Mouse (Mus musculus): ENCODE data around the gene Haus3.
A peak's percentile ranks its signal among the peaks of the same experiment; 100 is the strongest.

Haus3 gene

GRCm38 (mm10) chr5:34168950-34169891 lies at the start of gene Haus3, which contains the start of gene Poln:
Gene Haus3, minus strand, starts transcription at chr5:34169527.
Gene Poln, minus strand, starts transcription at chr5:34169448.
- Histone ChIP-seq H3K4me3 (replicated peaks; ENCODE audit: low read length) (peak within 1 kb of the TSS; percentile 90), H3K4me1 (replicated peaks; ENCODE audit: low read depth, low read length) (peaks cover 44% of the 10 kb centered on the region), H3K27me3 (ENCODE audit: insufficient read depth, low read length) (no peaks in the 10 kb centered on the region), H3K9me3 (ENCODE audit: low read length) (no peaks in the 10 kb centered on the region), H3K36me3 (ENCODE audit: insufficient read depth, low read length) (peaks cover 21% of the 10 kb centered on the region)
- TF ChIP-seq CTCF (conservative IDR thresholded peaks at IDR 0.05; ENCODE audit: low read length) (no peak), POU5F1 (IDR thresholded peaks at IDR 0.05; ENCODE audit: borderline replicate concordance, low read length) (no peak), NANOG (IDR thresholded peaks at IDR 0.05; ENCODE audit: borderline replicate concordance, low read length) (no peak)

DNA sequence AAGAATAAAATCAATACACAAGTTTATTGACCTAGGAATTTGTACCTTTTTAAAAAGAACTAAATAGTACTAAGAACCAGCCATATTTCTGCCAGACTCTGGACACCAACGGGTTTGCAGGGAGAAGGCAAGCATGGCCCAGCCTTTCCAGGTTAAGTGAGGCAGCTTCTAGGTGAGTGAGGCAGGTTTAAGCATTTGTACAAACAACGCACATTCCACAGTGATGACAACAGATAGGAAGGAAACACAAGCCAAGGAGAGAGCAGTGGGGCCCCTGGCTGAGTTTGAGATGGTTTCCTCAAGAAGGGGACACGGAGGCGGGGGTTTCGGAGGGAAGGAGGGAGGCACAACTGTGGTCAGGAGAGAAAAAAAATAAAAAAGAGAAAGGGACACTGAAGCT lies 49.3 kb upstream of the Haus3 start:
- TF ChIP-seq POU5F1 (IDR thresholded peaks at IDR 0.05; ENCODE audit: borderline replicate concordance, low read length) (no peak), NANOG (IDR thresholded peaks at IDR 0.05; ENCODE audit: borderline replicate concordance, low read length) (no peak), CTCF (conservative IDR thresholded peaks at IDR 0.05; ENCODE audit: low read length) (no peak)
- Histone ChIP-seq H3K4me3 (replicated peaks; ENCODE audit: low read length) (no peak overlapping the region), H3K27me3 (ENCODE audit: insufficient read depth, low read length) (no peaks in the 10 kb centered on the region), H3K9me3 (ENCODE audit: low read length) (no peaks in the 10 kb centered on the region), H3K36me3 (ENCODE audit: insufficient read depth, low read length) (peaks cover 30% of the 10 kb centered on the region), H3K4me1 (replicated peaks; ENCODE audit: low read depth, low read length) (no peaks in the 10 kb centered on the region)

DNA sequence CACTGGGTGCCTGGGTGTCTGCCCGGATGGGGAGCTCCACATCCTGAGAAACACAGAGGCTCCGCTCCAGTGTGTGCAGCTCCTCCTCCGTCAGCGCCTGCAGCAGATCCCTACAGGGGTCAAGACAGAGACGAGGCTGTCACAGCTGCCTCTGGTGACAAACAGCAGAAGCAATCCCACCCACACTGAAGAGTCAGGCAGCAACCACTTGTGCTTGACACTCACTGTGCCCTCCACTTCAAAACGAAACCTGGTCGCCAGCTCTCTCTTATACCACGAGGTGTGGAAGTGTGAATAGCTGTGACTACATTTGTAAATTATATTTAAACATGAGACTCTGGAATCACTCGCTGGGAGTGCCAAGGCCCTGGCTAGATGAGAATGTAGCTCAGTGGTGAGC lies 48.4 kb upstream of the Haus3 start:
- H3K36me3 ChIP-seq (ENCODE audit: insufficient read depth, low read length) = peaks cover 32% of the 10 kb centered on the region
- no peak overlapping the region for H3K4me3 ChIP-seq (replicated peaks; ENCODE audit: low read length)
- TF ChIP-seq NANOG (IDR thresholded peaks at IDR 0.05; ENCODE audit: borderline replicate concordance, low read length) (no peak), CTCF (conservative IDR thresholded peaks at IDR 0.05; ENCODE audit: low read length) (no peak), POU5F1 (IDR thresholded peaks at IDR 0.05; ENCODE audit: borderline replicate concordance, low read length) (no peak)

DNA sequence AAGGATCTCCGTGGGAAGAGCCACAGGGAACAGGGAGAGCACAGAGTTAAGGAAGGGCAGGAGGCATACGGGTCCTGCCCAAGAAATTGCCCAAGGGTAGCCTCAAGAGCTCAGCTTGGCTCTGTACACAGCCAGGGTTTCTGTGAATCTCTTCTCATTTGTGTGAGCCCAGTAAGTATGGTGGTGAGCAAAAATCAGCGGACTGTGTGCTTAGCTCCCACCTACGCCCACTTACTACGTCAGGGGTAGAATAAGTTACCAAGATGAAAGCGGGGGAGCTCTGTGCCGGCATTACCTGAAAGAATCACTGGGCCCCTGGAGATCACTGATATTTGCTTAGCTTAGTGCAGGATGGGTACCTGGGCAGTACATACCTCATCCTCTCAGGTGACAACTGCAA lies 46.7 kb upstream of the Haus3 start:
- Histone ChIP-seq H3K4me1 (replicated peaks; ENCODE audit: low read depth, low read length) (0 out of 2 replicates have a peak, but pooled peaks cover 2% of the 10 kb centered on the region), H3K27me3 (ENCODE audit: insufficient read depth, low read length) (no peaks in the 10 kb centered on the region), H3K9me3 (ENCODE audit: low read length) (no peaks in the 10 kb centered on the region), H3K36me3 (ENCODE audit: insufficient read depth, low read length) (peaks cover 40% of the 10 kb centered on the region), H3K4me3 (replicated peaks; ENCODE audit: low read length) (no peak overlapping the region)
- no peak for TF ChIP-seq NANOG (IDR thresholded peaks at IDR 0.05; ENCODE audit: borderline replicate concordance, low read length)
- no peak for TF ChIP-seq CTCF (conservative IDR thresholded peaks at IDR 0.05; ENCODE audit: low read length)
- TF ChIP-seq POU5F1 (IDR thresholded peaks at IDR 0.05; ENCODE audit: borderline replicate concordance, low read length) = no peak

More for the DNA sequence above, 48.4 kb upstream of the Haus3 start:
- H3K4me1 ChIP-seq (replicated peaks; ENCODE audit: low read depth, low read length) = no peaks in the 10 kb centered on the region
- H3K9me3 ChIP-seq (ENCODE audit: low read length) = no peaks in the 10 kb centered on the region
- no peaks in the 10 kb centered on the region for H3K27me3 ChIP-seq (ENCODE audit: insufficient read depth, low read length)

DNA sequence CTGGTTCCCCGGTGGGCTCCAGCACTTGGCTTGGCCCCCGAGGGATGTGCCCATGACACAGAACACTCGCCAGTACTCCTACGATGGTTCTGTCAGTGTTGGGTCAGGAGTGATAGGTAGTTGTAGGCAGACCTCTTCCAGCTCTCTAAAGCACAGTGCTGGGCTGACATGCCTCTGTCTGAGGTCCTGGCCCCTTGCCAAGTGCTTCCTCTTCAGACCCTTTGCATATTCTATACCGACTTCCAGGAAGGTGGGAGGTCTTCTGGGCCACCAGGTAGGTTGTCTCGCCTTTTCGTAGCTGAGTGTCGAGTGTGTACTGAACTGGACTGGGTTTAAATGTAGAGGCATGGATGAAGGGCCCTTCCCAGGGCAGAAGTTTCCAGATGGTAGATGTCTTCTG lies 44.3 kb upstream of the Haus3 start:
- Histone ChIP-seq H3K36me3 (ENCODE audit: insufficient read depth, low read length) (peaks cover 34% of the 10 kb centered on the region), H3K4me1 (replicated peaks; ENCODE audit: low read depth, low read length) (0 out of 2 replicates have a peak, but pooled peaks cover 3% of the 10 kb centered on the region), H3K27me3 (ENCODE audit: insufficient read depth, low read length) (no peaks in the 10 kb centered on the region), H3K4me3 (replicated peaks; ENCODE audit: low read length) (no peak overlapping the region), H3K9me3 (ENCODE audit: low read length) (no peaks in the 10 kb centered on the region)
- TF ChIP-seq CTCF (conservative IDR thresholded peaks at IDR 0.05; ENCODE audit: low read length) (no peak), NANOG (IDR thresholded peaks at IDR 0.05; ENCODE audit: borderline replicate concordance, low read length) (no peak), POU5F1 (IDR thresholded peaks at IDR 0.05; ENCODE audit: borderline replicate concordance, low read length) (no peak)

DNA sequence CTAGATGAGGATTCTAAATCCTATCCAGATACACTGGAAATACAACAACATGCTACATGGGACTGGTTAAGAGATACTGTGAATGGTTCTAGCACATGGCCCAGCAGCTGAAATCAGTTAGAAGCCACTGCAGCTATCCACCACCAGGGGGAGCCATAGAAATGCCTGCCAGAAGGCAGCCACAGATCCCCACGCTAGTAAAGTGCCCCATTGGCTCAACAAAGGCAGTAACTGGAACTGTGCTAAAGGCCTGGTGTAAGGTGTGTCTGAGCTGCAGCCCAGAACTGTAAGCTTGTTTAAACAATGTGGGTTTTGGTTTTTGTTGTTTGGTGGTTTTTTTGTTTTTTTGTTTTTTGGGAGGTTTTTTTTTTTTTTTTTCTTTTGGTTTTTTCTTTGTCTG lies 41.0 kb upstream of the Haus3 start:
- H3K9me3 ChIP-seq (ENCODE audit: low read length) = no peaks in the 10 kb centered on the region
- no peaks in the 10 kb centered on the region for H3K27me3 ChIP-seq (ENCODE audit: insufficient read depth, low read length)

DNA sequence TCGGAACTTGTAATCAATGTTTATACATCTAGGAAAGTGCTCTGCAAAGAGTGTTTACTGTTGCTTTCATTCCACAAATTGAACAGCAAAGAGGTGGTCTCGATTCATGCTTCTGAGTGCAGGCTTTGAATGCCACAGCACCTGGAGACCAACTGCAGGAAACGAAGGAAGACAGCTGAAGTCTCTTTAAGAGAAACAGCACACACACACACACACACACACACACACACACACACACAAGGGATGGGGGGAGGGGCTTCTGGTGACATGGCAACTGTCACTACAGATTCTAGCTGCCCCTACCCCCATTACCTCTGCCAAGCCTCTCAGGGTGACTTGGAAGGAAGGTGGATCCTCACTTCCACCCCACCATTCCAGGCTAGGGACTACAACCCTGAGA lies 38.2 kb upstream of the Haus3 start:
- no peak for TF ChIP-seq CTCF (conservative IDR thresholded peaks at IDR 0.05; ENCODE audit: low read length)
- no peak for TF ChIP-seq NANOG (IDR thresholded peaks at IDR 0.05; ENCODE audit: borderline replicate concordance, low read length)
- TF ChIP-seq POU5F1 (IDR thresholded peaks at IDR 0.05; ENCODE audit: borderline replicate concordance, low read length) = no peak
- H3K36me3 ChIP-seq (ENCODE audit: insufficient read depth, low read length) = peaks cover 6% of the 10 kb centered on the region
- peaks cover 25% of the 10 kb centered on the region for H3K4me1 ChIP-seq (replicated peaks; ENCODE audit: low read depth, low read length)
- no peak overlapping the region for H3K4me3 ChIP-seq (replicated peaks; ENCODE audit: low read length)
- H3K27me3 ChIP-seq (ENCODE audit: insufficient read depth, low read length) = no peaks in the 10 kb centered on the region
- H3K9me3 ChIP-seq (ENCODE audit: low read length) = no peaks in the 10 kb centered on the region

More for the DNA sequence above, 41.0 kb upstream of the Haus3 start:
- Histone ChIP-seq H3K4me1 (replicated peaks; ENCODE audit: low read depth, low read length) (peaks cover 25% of the 10 kb centered on the region), H3K4me3 (replicated peaks; ENCODE audit: low read length) (no peak overlapping the region), H3K36me3 (ENCODE audit: insufficient read depth, low read length) (peaks cover 16% of the 10 kb centered on the region)
- no peak for TF ChIP-seq POU5F1 (IDR thresholded peaks at IDR 0.05; ENCODE audit: borderline replicate concordance, low read length)
- TF ChIP-seq CTCF (conservative IDR thresholded peaks at IDR 0.05; ENCODE audit: low read length) = peak; percentile 97

GRCm38 (mm10) chr5:34205788-34206187 lies 36.5 kb upstream of the Haus3 start:
- no peaks in the 10 kb centered on the region for H3K9me3 ChIP-seq (ENCODE audit: low read length)
- H3K4me3 ChIP-seq (replicated peaks; ENCODE audit: low read length) = no peak overlapping the region
- TF ChIP-seq NANOG (IDR thresholded peaks at IDR 0.05; ENCODE audit: borderline replicate concordance, low read length) (no peak), POU5F1 (IDR thresholded peaks at IDR 0.05; ENCODE audit: borderline replicate concordance, low read length) (no peak), CTCF (conservative IDR thresholded peaks at IDR 0.05; ENCODE audit: low read length) (no peak)
- peaks cover 22% of the 10 kb centered on the region for H3K4me1 ChIP-seq (replicated peaks; ENCODE audit: low read depth, low read length)
- no peaks in the 10 kb centered on the region for H3K36me3 ChIP-seq (ENCODE audit: insufficient read depth, low read length)
- H3K27me3 ChIP-seq (ENCODE audit: insufficient read depth, low read length) = no peaks in the 10 kb centered on the region

All from E14TG2a.4 (cell line).